Mouse (Mus musculus) urinary bladder, postnatal 4 days (tissue): ENCODE measurements at regions not wholly inside any gene's neighbourhood (a gene's known extent, or its start where the extent isn't known, plus 50 kb on each side); places are given as distances from the start of the nearest gene placed in this dataset.
A peak's percentile ranks its signal among the peaks of the same experiment; 100 is the strongest.

ENCODE experiments used
- DNase-seq, 2 experiments: peaks; one replicate each; pipeline ENCODE4 v3.0.0; 2021 to 2022; ENCODE audit warnings: low spot score in 2 of 2

GRCm38 (mm10) chr14:120660321-120660781, 182.1 kb downstream of the Rap2a start:
- DNase-seq, result peak in 1 of 2 experiments; percentile 27

DNA sequence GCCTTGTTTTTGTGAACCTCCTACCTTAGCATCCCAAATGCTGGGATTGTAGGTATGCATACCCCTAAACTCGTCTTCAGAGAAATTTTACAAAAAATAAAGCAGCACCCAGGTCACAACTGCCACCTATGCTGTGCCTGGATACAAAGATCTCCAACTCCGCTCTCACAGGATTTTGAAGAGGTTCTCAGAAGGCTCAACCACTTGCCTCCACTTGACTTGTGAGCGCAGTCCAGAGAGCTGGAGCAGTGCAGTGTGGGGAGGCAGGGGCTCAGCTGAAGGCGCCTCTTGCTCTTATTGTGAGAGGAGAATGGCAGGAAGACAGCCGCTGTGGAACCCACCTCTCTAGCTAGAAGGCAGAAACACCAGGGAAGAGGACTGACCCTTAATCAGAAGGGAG, 182.9 kb downstream of the Rap2a start:
- DNase-seq, result no peak

GRCm38 (mm10) chr14:120669665-120670064, 191.4 kb downstream of the Rap2a start:
- peak in 1 of 2 experiments; percentile 12 for DNase-seq

DNA sequence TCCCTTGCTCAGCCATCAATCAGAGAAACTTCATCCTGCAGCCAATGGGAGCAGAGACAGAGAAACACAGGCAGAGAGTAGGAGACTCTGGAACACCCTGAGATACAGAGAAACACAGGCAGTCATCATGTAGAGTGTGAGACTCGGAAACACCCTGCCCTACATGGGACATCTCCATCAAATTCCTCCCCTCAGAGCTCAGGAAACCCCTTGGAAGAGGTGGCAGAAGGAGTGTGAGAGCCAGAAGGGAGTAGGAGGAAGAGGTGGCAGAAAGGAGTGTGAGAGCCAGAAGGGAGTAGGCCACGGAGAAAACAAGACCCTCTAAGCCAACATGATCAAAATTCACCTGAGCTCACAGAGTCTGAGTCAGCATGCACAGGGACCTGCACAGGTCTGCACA, 197.5 kb downstream of the Rap2a start:
- DNase-seq, result no peak

DNA sequence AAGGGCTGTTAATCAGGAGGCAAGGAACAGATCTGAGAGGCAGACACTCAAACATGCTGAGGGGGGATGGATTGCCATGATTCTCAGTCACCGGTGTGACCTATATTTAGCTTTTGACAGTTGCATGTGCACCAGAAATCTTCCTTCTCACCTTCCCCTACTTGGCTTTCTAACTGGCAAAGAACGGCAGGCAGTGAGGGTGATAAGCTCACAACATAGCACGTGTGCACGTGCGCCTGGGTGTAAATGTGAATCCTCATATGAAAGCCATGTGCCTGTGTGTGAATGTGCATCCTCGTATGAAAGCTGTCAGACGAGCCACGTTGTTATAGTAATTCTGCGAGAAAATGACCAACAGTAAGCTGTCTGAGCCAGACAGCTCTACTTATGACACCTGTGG, 200.3 kb downstream of the Rap2a start:
- DNase-seq, result no peak

DNA sequence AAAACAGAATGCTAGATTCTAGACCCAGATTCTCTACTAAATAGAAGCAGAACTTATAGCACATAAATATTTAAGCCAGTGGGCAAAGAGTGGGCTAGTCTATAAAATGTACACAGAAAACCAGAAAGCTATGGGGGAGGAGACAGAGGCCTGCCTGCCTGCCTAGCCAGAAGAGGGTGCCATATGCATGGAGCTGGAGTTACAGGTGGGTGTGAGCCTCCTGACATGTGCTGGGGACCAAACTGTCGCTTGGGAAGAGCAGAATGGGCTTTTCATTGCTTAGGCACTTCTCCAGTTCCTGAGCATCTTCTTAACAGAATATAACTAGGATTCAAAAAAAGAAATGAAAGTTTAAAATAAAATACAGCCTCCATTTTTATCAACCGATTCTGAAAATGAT, 200.8 kb downstream of the Rap2a start:
- no peak for DNase-seq

DNA sequence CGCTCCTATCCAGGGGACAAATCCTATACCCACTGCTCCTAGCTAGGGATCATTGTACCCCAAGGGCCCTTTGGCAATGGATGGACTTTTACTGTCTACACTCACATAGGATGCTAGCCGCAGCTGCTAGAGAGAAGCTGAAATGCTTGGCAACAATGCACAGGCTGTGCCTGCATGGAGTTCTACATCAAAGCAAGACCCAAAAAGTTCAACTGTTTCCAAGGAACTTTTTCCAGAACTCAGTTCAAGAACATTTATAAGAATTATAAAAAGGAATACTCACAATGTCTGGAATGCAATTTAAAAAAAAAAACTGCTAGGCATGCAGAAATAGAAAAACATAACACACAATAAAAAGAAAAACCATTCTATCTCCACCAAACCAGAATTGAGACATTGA, 202.0 kb downstream of the Rap2a start:
- no peak for DNase-seq

DNA sequence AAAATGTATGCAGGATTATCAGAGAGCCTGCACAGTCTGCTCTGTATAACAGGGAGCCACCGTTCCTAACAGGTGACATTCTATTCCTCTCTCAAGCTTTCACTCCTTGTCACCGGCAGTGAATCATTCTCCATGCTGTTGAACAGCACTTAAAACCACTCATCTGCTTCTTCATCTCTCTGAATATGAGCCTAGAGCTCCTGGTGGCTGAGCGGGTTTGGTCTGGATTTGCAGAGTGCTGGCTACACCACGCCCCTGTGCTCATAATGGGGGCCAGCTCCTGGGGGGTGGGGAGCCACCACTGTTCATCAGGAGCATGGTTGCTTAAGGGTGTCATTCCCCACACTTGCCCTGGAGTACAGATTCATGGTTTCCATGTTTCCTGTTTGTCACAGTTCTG, 207.0 kb downstream of the Rap2a start:
- no peak for DNase-seq

GRCm38 (mm10) chr14:120685877-120686276, 207.6 kb downstream of the Rap2a start:
- no peak for DNase-seq

DNA sequence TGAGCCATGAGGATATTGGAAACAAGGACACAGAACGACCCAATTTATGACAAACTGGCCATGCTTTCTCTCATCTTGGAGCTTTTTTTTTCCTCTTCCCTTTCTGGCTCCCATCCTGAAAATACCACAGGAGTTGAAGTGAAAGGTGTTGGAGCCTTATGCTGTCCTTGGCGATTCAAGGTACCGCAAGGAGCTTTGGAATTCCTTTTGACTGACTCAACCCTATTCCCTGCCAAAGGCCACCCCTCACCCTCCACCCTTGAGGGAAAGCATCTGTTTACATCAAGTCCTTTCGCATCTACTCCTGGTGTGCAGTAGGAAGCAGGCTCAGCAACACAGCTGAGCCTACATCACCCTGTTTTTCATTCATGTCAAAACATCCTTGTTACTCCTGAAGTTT, 208.5 kb downstream of the Rap2a start:
- no peak for DNase-seq

DNA sequence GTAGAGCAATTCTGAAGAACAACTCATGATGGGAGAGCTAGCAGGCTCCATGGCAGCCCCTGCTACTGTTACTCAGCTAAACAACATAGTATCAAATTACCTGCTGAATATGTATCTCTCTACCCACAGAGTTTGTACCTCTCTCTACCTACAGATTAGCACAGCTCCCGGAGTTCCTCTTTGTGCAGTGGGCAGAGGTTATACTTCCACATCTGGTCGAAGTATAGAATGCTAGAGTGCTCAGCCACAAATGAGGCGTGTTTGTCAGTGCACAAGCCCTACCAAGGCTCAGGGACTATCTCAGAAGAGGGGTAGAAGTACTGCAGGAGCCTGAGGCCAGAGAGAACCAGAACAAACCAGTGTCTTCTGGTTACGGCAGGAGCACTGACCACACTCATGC, 211.6 kb upstream of the Ipo5 start:
- no peak for DNase-seq

DNA sequence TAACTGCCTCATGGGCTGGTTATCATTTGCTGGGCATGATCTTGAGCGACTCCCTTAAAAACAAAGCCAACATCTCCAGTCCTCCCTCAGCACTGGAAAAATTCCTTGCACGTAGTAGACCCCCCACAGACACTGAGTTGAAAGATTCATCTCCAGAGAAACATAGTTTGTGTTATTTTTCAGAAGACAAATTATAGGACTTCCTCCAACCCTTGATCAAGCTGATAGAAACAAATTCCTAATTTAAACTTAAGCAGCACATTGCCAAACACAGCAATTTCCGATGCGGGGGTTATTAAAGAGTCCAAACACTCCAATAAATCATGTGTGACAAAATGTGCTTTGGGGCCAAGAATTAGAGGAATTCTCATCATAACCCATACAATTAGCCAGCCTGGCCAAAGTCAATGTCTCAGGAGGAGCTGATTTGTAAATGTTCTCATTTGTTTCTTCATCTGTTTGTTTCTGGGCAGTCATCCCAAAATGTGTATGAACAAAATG, 205.7 kb upstream of the Ipo5 start:
- DNase-seq, result no peak

GRCm38 (mm10) chr14:120710782-120711181, 200.2 kb upstream of the Ipo5 start:
- DNase-seq, result no peak

GRCm38 (mm10) chr14:120720464-120721445, 190.3 kb upstream of the Ipo5 start:
- no peak for DNase-seq

- DNase-seq, result no peak
Observed at GRCm38 (mm10) chr14:120721593-120722461, 189.2 kb upstream of the Ipo5 start.

DNA sequence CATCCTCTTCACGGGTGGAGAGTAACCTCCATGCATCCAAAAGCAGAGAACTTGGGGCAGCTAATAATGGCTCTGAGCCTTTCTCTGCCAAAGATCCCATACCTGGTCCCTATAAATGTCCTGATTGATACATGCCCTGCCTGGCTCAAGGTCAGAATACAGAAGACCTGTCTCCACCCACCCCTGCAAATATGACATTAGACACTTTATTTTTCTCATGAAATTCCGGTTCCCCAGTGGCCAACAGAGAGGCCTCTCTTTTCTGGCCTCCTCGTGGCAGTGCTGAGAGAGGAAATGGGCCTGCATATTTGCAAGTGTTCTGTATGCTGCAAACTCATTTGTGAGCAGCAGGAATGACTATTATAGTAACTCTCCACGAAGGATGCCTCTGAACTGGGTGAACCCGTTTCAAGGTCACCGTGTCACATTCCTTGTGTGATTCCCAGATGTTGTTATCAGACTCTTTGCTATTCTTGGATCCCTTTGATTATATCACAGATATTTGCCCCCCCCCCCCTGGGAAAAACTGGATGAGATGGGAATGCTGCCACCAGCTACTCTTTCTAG, 188.4 kb upstream of the Ipo5 start:
- no peak for DNase-seq

GRCm38 (mm10) chr14:120728107-120728506, 182.9 kb upstream of the Ipo5 start:
- DNase-seq, result no peak

GRCm38 (mm10) chr14:120730226-120730625, 180.8 kb upstream of the Ipo5 start:
- DNase-seq, result no peak

- DNase-seq, result no peak
Observed at GRCm38 (mm10) chr14:120731679-120732281, 179.2 kb upstream of the Ipo5 start.

DNA sequence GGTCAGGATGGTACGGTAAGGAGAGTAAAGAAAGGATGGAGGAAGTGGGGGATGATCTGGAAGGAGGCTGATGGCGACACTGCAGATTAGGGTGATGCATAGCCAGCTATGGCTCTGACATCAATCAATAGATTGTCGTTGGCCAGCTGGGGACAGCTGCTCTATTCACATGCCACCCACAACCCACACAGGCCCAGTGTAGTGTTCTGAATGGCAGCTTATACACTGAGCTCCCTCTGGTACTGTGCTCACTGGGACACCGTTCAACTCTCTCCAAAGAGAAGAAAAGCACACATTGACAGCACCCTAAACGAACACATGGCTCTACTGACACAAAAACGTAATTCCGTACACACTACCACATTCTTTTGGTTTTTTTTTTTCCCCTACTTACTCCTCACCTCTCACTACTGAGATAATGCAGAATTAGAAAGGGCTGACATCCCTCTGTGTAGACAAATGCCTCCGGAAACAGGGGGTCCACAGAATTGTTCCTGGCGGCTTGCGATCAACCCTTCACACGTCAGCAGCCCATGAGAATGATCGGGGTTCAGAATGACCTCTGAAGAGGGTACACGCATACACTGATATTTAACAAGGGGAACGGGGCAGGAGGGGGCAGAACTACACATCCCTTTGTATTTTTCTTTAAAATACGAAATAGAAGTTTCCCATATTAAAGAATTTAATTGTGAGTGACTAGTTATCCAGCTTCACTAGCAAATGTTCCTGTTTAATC, 178.5 kb upstream of the Ipo5 start:
- DNase-seq, result no peak
